Mouse (Mus musculus): ENCODE measurements around the gene Crtam.
A peak's percentile ranks its signal among the peaks of the same experiment; 100 is the strongest.

DNA sequence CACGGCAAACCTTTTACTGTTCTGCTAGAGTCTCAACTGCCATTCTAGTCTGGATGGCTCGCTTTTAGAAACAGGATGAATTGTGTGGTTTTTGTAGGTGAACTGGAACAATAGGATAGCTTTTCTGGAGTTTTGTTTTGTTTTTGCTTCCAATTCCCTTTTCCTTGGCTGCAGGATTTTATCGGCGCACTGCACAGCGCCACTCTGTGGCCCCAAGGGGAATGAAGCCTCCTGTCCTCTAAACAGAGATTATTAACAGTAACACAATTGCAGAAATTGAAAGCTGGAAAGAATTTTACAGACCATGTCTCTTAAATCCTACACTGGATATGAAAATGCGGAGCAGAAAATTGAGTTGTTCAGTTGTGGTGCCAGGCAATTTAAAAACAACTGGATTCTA, 21.9 kb downstream of the Crtam start:
- TF ChIP-seq CTCF (conservative IDR thresholded peaks at IDR 0.05; ENCODE audit: insufficient read depth, insufficient read length, low read depth, low read length) (peak; percentile 56), POLR2A (IDR thresholded peaks at IDR 0.05; ENCODE audit: low read depth, low read length) (no peak)
